Mouse (Mus musculus): ENCODE results near the gene Hoxd11. TPM values are rescaled to one million over a fixed set of nuclear protein-coding genes. Genes with fewer than 3 reads are reported as not detected.

The Hoxd11 gene
- polyA plus RNA-seq, 1 experiment from 2014 or later, result 31.0 TPM

GRCm38 (mm10) chr2:74713239-74714150 lies 34.1 kb downstream of the Hoxd11 start:
- Histone ChIP-seq H3K4me1 (peaks cover 79% of the 10 kb centered on the region), H3K4me3 (peak overlapping the region; percentile 89), H3K36me3 (0 out of 2 replicates have a peak, but pooled peaks cover 5% of the 10 kb centered on the region), H3K9me3 (replicated peaks) (no peaks in the 10 kb centered on the region), H3K27me3 (ENCODE audit: low read depth, poor library complexity, severe bottlenecking) (peaks cover 40% of the 10 kb centered on the region), H3K27ac (peak overlapping the region; percentile 97)
- peak; percentile 63 for DNase-seq (ENCODE audit: low spot score)
- WGBS, result 3% methylated on average over 19 of the region's 19 CpGs

- Histone ChIP-seq H3K27me3 (ENCODE audit: low read depth, poor library complexity, severe bottlenecking) (peaks cover 34% of the 10 kb centered on the region), H3K4me1 (peaks cover 78% of the 10 kb centered on the region), H3K4me3 (peak overlapping the region; percentile 89), H3K27ac (peak overlapping the region; percentile 97), H3K36me3 (0 out of 2 replicates have a peak, but pooled peaks cover 5% of the 10 kb centered on the region), H3K9me3 (replicated peaks) (no peaks in the 10 kb centered on the region)
- WGBS, result 2% methylated on average over 18 of the region's 18 CpGs
- peak; percentile 77 for DNase-seq (ENCODE audit: low spot score)
Observed at GRCm38 (mm10) chr2:74714156-74714789, 34.9 kb downstream of the Hoxd11 start.

- peak overlapping the region; percentile 89 for H3K4me3 ChIP-seq
- H3K27ac ChIP-seq, result peak overlapping the region; percentile 97
- peaks cover 78% of the 10 kb centered on the region for H3K4me1 ChIP-seq
- 0 out of 2 replicates have a peak, but pooled peaks cover 5% of the 10 kb centered on the region for H3K36me3 ChIP-seq
- WGBS, result under 1% methylated on average over 14 of the region's 14 CpGs
- peaks cover 36% of the 10 kb centered on the region for H3K27me3 ChIP-seq (ENCODE audit: low read depth, poor library complexity, severe bottlenecking)
- peak; percentile 72 for DNase-seq (ENCODE audit: low spot score)
- H3K9me3 ChIP-seq (replicated peaks), result no peaks in the 10 kb centered on the region
Observed at GRCm38 (mm10) chr2:74714881-74715280, 35.5 kb downstream of the Hoxd11 start.

- H3K27ac ChIP-seq, result peak overlapping the region; percentile 97
- peaks cover 30% of the 10 kb centered on the region; the same call in 1 of the 2 replicates for H3K27me3 ChIP-seq (ENCODE audit: low read depth, poor library complexity, severe bottlenecking)
- whole genome bisulfite sequencing, result 2% methylated on average over 26 of the region's 26 CpGs
- H3K4me3 ChIP-seq, result peak overlapping the region; percentile 89
- no peaks in the 10 kb centered on the region for H3K9me3 ChIP-seq (replicated peaks)
- peak; percentile 96 for DNase-seq (ENCODE audit: low spot score)
- H3K36me3 ChIP-seq, result 0 out of 2 replicates have a peak, but pooled peaks cover 5% of the 10 kb centered on the region
- H3K4me1 ChIP-seq, result peaks cover 78% of the 10 kb centered on the region
Observed at GRCm38 (mm10) chr2:74715504-74716241, 36.3 kb downstream of the Hoxd11 start.

- Histone ChIP-seq H3K27ac (no peak overlapping the region), H3K27me3 (ENCODE audit: low read depth, poor library complexity, severe bottlenecking) (peaks cover 66% of the 10 kb centered on the region), H3K36me3 (peaks cover 14% of the 10 kb centered on the region), H3K4me3 (no peak overlapping the region), H3K9me3 (replicated peaks) (no peaks in the 10 kb centered on the region), H3K4me1 (peaks cover 90% of the 10 kb centered on the region)
- 8% methylated on average over 2 of the region's 2 CpGs for WGBS
- DNase-seq (ENCODE audit: low spot score), result no peak
Observed at GRCm38 (mm10) chr2:74720384-74720783, 41.0 kb downstream of the Hoxd11 start.

GRCm38 (mm10) chr2:74720955-74721491 lies 41.7 kb downstream of the Hoxd11 start:
- 0 out of 2 replicates have a peak overlapping the region, but pooled peaks have one; percentile 16 for H3K4me3 ChIP-seq
- H3K4me1 ChIP-seq, result peaks cover 89% of the 10 kb centered on the region
- DNase-seq (ENCODE audit: low spot score), result peak; percentile 38
- H3K27ac ChIP-seq, result no peak overlapping the region
- H3K9me3 ChIP-seq (replicated peaks), result no peaks in the 10 kb centered on the region
- H3K27me3 ChIP-seq (ENCODE audit: low read depth, poor library complexity, severe bottlenecking), result peaks cover 73% of the 10 kb centered on the region
- peaks cover 19% of the 10 kb centered on the region for H3K36me3 ChIP-seq
- WGBS, result 3% methylated on average over 5 of the region's 5 CpGs

DNA sequence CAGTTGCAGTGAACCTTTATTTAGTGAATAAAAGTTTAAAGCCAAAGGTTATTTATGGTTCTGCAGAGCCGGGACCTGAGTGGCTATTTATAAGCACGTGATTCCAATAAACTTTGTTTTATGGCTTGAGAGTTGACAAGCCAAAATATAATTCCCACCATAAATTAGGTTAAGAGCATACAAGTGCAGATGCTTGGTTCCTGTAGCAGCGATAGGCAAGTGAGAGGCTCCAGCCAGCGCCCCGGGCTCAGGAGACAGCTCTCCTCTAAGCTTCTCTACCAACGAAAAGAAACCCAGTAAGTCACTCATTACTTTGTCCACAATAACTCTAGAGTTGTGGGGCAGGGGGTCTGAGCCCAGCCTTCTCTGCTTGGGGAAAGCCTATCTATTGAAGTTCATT lies 42.5 kb downstream of the Hoxd11 start:
- peaks cover 92% of the 10 kb centered on the region for H3K4me1 ChIP-seq
- no peaks in the 10 kb centered on the region for H3K9me3 ChIP-seq (replicated peaks)
- peak overlapping the region; percentile 10; the same call in 1 of the 2 replicates for H3K4me3 ChIP-seq
- H3K27me3 ChIP-seq (ENCODE audit: low read depth, poor library complexity, severe bottlenecking), result peaks cover 75% of the 10 kb centered on the region
- 5% methylated on average over 6 of the region's 6 CpGs for WGBS
- DNase-seq (ENCODE audit: low spot score), result peak; percentile 62
- peak overlapping the region; percentile 14; the same call in 1 of the 2 replicates for H3K27ac ChIP-seq
- peaks cover 23% of the 10 kb centered on the region for H3K36me3 ChIP-seq

DNA sequence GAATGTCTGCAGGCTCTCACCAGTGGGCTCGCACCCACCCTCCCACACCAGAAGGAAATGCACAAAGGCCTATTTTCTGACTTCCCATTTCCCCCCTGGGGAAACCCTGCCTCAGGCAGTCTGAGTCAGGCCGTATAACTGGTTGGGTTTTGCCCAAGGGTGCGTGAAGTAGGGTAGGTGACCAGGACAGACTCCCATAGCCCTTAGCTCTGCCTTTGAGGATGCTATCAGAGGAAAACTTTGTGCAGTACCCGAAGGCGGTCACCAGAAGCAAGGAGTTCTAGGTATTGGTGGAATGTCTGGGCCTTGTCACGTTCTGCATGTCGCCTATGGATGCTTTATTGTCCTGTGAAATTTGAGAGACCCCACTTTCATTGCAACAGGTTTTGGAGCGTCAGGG lies 43.6 kb downstream of the Hoxd11 start:
- Histone ChIP-seq H3K36me3 (peaks cover 30% of the 10 kb centered on the region), H3K27ac (no peak overlapping the region), H3K4me1 (peaks cover 97% of the 10 kb centered on the region), H3K27me3 (ENCODE audit: low read depth, poor library complexity, severe bottlenecking) (peaks cover 79% of the 10 kb centered on the region), H3K9me3 (replicated peaks) (no peaks in the 10 kb centered on the region), H3K4me3 (peak overlapping the region; percentile 9)
- DNase-seq (ENCODE audit: low spot score), result peak; percentile 45
- 18% methylated on average over 8 of the region's 8 CpGs for whole genome bisulfite sequencing

GRCm38 (mm10) chr2:74724244-74725015 lies 45.1 kb downstream of the Hoxd11 start:
- Histone ChIP-seq H3K27ac (no peak overlapping the region), H3K4me1 (peaks cover 99% of the 10 kb centered on the region), H3K36me3 (peaks cover 42% of the 10 kb centered on the region), H3K9me3 (replicated peaks) (no peaks in the 10 kb centered on the region), H3K4me3 (no peak overlapping the region), H3K27me3 (ENCODE audit: low read depth, poor library complexity, severe bottlenecking) (peaks cover 84% of the 10 kb centered on the region)
- 19% methylated on average over 7 of the region's 7 CpGs for WGBS
- peak; percentile 40 for DNase-seq (ENCODE audit: low spot score)

DNA sequence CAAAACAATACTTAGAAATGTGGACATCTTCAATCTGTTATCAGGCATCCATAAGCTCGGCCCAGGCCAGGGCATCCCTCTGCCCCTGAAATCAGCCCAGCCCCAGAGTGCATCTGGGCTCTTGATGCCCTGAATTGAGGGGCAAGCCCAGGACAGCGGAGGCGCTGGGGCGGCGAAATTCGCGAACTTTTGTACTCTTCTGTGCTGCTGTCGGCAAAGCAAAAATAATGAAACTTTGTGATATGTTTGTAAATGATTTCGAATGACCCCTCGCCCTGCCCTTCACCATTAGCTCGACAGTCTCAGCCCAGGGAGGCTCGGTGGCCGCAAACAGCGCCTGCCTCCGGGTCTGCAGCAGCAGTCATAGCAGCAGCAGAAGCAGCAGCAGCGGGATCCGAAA lies 45.8 kb downstream of the Hoxd11 start:
- H3K4me3 ChIP-seq, result peak overlapping the region; percentile 21; the same call in 1 of the 2 replicates
- H3K27ac ChIP-seq, result no peak overlapping the region
- WGBS, result 9% methylated on average over 17 of the region's 17 CpGs
- no peaks in the 10 kb centered on the region for H3K9me3 ChIP-seq (replicated peaks)
- peaks cover 42% of the 10 kb centered on the region for H3K36me3 ChIP-seq
- H3K4me1 ChIP-seq, result peaks cover 99% of the 10 kb centered on the region
- DNase-seq (ENCODE audit: low spot score), result peak; percentile 57
- peaks cover 86% of the 10 kb centered on the region for H3K27me3 ChIP-seq (ENCODE audit: low read depth, poor library complexity, severe bottlenecking)

DNA sequence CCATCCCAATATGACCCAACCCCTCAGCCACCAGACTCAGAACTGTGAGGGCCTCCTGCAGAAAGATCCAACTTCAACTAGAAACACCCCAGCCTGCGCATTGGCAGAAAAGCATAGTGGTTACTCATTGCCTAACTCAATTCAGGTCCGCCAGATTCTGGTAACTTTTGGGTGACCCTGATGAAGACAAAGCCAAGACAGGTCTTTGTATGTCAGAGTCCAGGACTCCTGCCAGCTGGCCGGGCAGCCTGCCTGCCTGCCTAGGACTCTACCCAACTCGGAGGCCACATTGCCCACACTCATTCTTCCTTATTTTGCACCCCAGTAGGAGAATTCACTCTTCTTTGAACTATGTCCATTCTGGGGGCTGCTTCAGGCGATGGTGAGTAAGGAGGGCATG lies 47.2 kb downstream of the Hoxd11 start, which contains the start of gene Gm28230:
Gene Gm28230, plus strand, starts transcription at position 178 of the 400 bp plus-strand sequence.
- DNase-seq (ENCODE audit: low spot score), result peak; percentile 45
- H3K9me3 ChIP-seq (replicated peaks), result no peaks in the 10 kb centered on the region
- 25% methylated on average over 5 of the region's 5 CpGs for WGBS
- H3K27me3 ChIP-seq (ENCODE audit: low read depth, poor library complexity, severe bottlenecking), result peaks cover 93% of the 10 kb centered on the region
- H3K36me3 ChIP-seq, result peaks cover 44% of the 10 kb centered on the region
- peak within 1 kb of the TSS; percentile 84 for H3K27ac ChIP-seq
- peak within 1 kb of the TSS; percentile 58 for H3K4me3 ChIP-seq
- H3K4me1 ChIP-seq, result peaks cover 99% of the 10 kb centered on the region

Data from limb, embryonic 10.5 days (tissue).